Mouse (Mus musculus): ENCODE measurements around the gene Ctsd. TPM values are rescaled to one million over a fixed set of nuclear protein-coding genes. Genes with fewer than 3 reads are reported as not detected.
A peak's percentile ranks its signal among the peaks of the same experiment; 100 is the strongest.
"Not testable (repeated sequence)": the region's sequence is repeated elsewhere in the genome, so short reads cannot be mapped to it uniquely, and the experiment has no call there.

The Ctsd gene
- total RNA-seq, 2 experiments from 2014 or later = 295 to 303 TPM

GRCm38 (mm10) chr7:142347542-142347941 is 40.3 kb downstream of the Ctsd start:
- intact Hi-C loops (cut with DNase I) = no loop called here
- DNase-seq (ENCODE audit: low spot score in 2 of 2) = no peak

GRCm38 (mm10) chr7:142342247-142342640 is 45.6 kb downstream of the Ctsd start:
- intact Hi-C loops (cut with DNase I) = no loop called here

GRCm38 (mm10) chr7:142341564-142342246 is 46.1 kb downstream of the Ctsd start:
- DNase-seq (ENCODE audit: low spot score in 2 of 2) = no peak
- intact Hi-C loops (cut with DNase I) = no loop called here

More at GRCm38 (mm10) chr7:142342247-142342640, 45.6 kb downstream of the Ctsd start:
- no peak for DNase-seq (ENCODE audit: low spot score in 2 of 2)

GRCm38 (mm10) chr7:142340269-142340970 is 47.4 kb downstream of the Ctsd start:
- DNase-seq (ENCODE audit: low spot score in 2 of 2) = peak; percentile 23 to 42
- intact Hi-C loops (cut with DNase I) = no loop called here

GRCm38 (mm10) chr7:142335151-142335550 is 52.7 kb downstream of the Ctsd start:
- intact Hi-C loops (cut with DNase I) = loop anchor here (2.0 kb wide), 1 partner anchor 246 kb away; no protein-coding TSS in a partner anchor
- DNase-seq (ENCODE audit: low spot score in 2 of 2) = peak in 1 of 2 experiments; percentile 26

GRCm38 (mm10) chr7:142334246-142334645 is 53.6 kb downstream of the Ctsd start:
- intact Hi-C loops (cut with DNase I) = loop anchor here (1.0 to 5.0 kb wide), 3 partner anchors 101 to 343 kb away; no protein-coding TSS in a partner anchor
- peak; percentile 92 to 95 for DNase-seq (ENCODE audit: low spot score in 2 of 2)

- DNase-seq (ENCODE audit: low spot score in 2 of 2) = not testable (repeated sequence)
- intact Hi-C loops (cut with DNase I) = loop anchor here (5.0 kb wide), 1 partner anchor 345 kb away; no protein-coding TSS in a partner anchor
Measured at GRCm38 (mm10) chr7:142332741-142333140, 55.1 kb downstream of the Ctsd start.

- DNase-seq (ENCODE audit: low spot score in 2 of 2) = no peak
- intact Hi-C loops (cut with DNase I) = loop anchor here (5.0 kb wide), 1 partner anchor 346 kb away; no protein-coding TSS in a partner anchor
Measured at GRCm38 (mm10) chr7:142331281-142331680, 56.6 kb downstream of the Ctsd start.

- no peak for DNase-seq (ENCODE audit: low spot score in 2 of 2)
- intact Hi-C loops (cut with DNase I) = loop anchor here (5.0 kb wide), 1 partner anchor 347 kb away; no protein-coding TSS in a partner anchor
Measured at GRCm38 (mm10) chr7:142330271-142330724, 57.5 kb downstream of the Ctsd start.

GRCm38 (mm10) chr7:142328507-142328906 is 59.3 kb downstream of the Ctsd start:
- intact Hi-C loops (cut with DNase I) = no loop called here
- no peak for DNase-seq (ENCODE audit: low spot score in 2 of 2)

- DNase-seq (ENCODE audit: low spot score in 2 of 2) = no peak
- intact Hi-C loops (cut with DNase I) = no loop called here
Measured at GRCm38 (mm10) chr7:142326714-142327445, 61.0 kb downstream of the Ctsd start.

Other genes with a start within 250 kb of the Ctsd start
- gene Gm45337, start 243.4 kb downstream of the Ctsd start, total RNA-seq (2021) = not detected
- gene Gm29735, start 230.9 kb downstream of the Ctsd start, total RNA-seq (2021) = not detected
- gene Gm4553, start 222.3 kb downstream of the Ctsd start, total RNA-seq (2021) = not detected
- gene Krtap5-2, start 212.0 kb downstream of the Ctsd start, total RNA-seq (2021) = not detected
- gene Gm10153, start 197.6 kb downstream of the Ctsd start, total RNA-seq (2021) = not detected
- not detected for gene Krtap5-3, start 186.7 kb downstream of the Ctsd start, total RNA-seq (2021)
- gene Gm7579, start 176.2 kb downstream of the Ctsd start, total RNA-seq (2021) = not detected
- not detected for gene Krtap5-5, start 158.1 kb downstream of the Ctsd start, total RNA-seq (2021)
- not detected for gene Gm40460, start 147.0 kb downstream of the Ctsd start, total RNA-seq (2021)
- gene Gm2431, start 129.7 kb downstream of the Ctsd start, total RNA-seq (2021) = not detected
- gene Gm4559, start 113.7 kb downstream of the Ctsd start, total RNA-seq (2021) = not detected
- gene Krtap5-1, start 90.9 kb downstream of the Ctsd start, total RNA-seq (2021) = not detected
- gene Krtap5-4, start 84.5 kb downstream of the Ctsd start, total RNA-seq (2021) = not detected
- 10 to 100 TPM; 22.3 to 24.9 TPM for gene Ifitm10, start 14.3 kb downstream of the Ctsd start, total RNA-seq (2021)
- 1 to 10 TPM; 2.1 to 7.1 TPM for gene Gm49369, start 5.4 kb downstream of the Ctsd start, total RNA-seq (2021)
- gene Syt8, start 46.8 kb upstream of the Ctsd start, total RNA-seq (2021) = under 1 TPM in 1 of 2 experiments, not detected in 1; 0.44 TPM
- under 1 TPM in 1 of 2 experiments, not detected in 1; 0.74 TPM for gene Tnni2, start 53.8 kb upstream of the Ctsd start, total RNA-seq (2021)
- gene Lsp1, start 72.8 kb upstream of the Ctsd start, total RNA-seq (2021) = 1 to 10 TPM; 6.4 to 7.7 TPM
- gene Tnnt3, start 110.8 kb upstream of the Ctsd start, total RNA-seq (2021) = not detected
- gene Mrpl23, start 144.6 kb upstream of the Ctsd start, total RNA-seq (2021) = 1 to 10 TPM; 4.1 to 8.0 TPM

Data from left cerebral cortex, postnatal 14 days (tissue).